Mouse (Mus musculus) ZHBTc4 (cell line): ENCODE data around the gene Dnajc28.
"Not testable (repeated sequence)": the region's sequence is repeated elsewhere in the genome, so short reads cannot be mapped to it uniquely, and the experiment has no call there.

Source experiments
- DNase-seq: peaks from one replicate; pipeline ENCODE4 v3.0.0-alpha.2; 2011; ENCODE audit warnings: low read depth, low spot score

The Dnajc28 gene

GRCm38 (mm10) chr16:91618511-91619501 lies at the start of gene Dnajc28:
Gene Dnajc28 (minus strand): TSS chr16:91619026.
- peak; percentile 87 for DNase-seq

GRCm38 (mm10) chr16:91663795-91664194 lies 45.0 kb upstream of the Dnajc28 start:
- DNase-seq, result no peak

GRCm38 (mm10) chr16:91662336-91662735 lies 43.5 kb upstream of the Dnajc28 start:
- no peak for DNase-seq

GRCm38 (mm10) chr16:91661397-91661796 lies 42.6 kb upstream of the Dnajc28 start:
- no peak for DNase-seq

- DNase-seq, result no peak
Measured at GRCm38 (mm10) chr16:91659798-91660197, 41.0 kb upstream of the Dnajc28 start.

- DNase-seq, result no peak
Measured at GRCm38 (mm10) chr16:91658471-91658870, 39.6 kb upstream of the Dnajc28 start.

GRCm38 (mm10) chr16:91657285-91657684 lies 38.5 kb upstream of the Dnajc28 start:
- no peak for DNase-seq

GRCm38 (mm10) chr16:91655285-91655684 lies 36.5 kb upstream of the Dnajc28 start:
- DNase-seq, result no peak

- no peak for DNase-seq
Measured at GRCm38 (mm10) chr16:91652191-91652590, 33.4 kb upstream of the Dnajc28 start.

GRCm38 (mm10) chr16:91649781-91650180 lies 31.0 kb upstream of the Dnajc28 start:
- no peak for DNase-seq

- no peak for DNase-seq
Measured at GRCm38 (mm10) chr16:91649246-91649645, 30.4 kb upstream of the Dnajc28 start.

GRCm38 (mm10) chr16:91648220-91648550 lies 29.4 kb upstream of the Dnajc28 start:
- peak; percentile 88 for DNase-seq

- peak; percentile 99 for DNase-seq
Measured at GRCm38 (mm10) chr16:91647461-91648219, 28.8 kb upstream of the Dnajc28 start, which contains the start of gene Son. Gene Son (plus strand): TSS chr16:91647506.

GRCm38 (mm10) chr16:91646681-91647419 lies 28.0 kb upstream of the Dnajc28 start, which contains the start of gene Gart:
Gene Gart (minus strand): TSS chr16:91646952.
- peak; percentile 97 for DNase-seq

- DNase-seq, result peak; percentile 55
Measured at GRCm38 (mm10) chr16:91645995-91646602, 27.3 kb upstream of the Dnajc28 start.

GRCm38 (mm10) chr16:91645420-91645819 lies 26.6 kb upstream of the Dnajc28 start:
- DNase-seq, result not testable (repeated sequence)

GRCm38 (mm10) chr16:91644901-91645300 lies 26.1 kb upstream of the Dnajc28 start:
- no peak for DNase-seq

- no peak for DNase-seq
Measured at GRCm38 (mm10) chr16:91640171-91640570, 21.3 kb upstream of the Dnajc28 start.

- DNase-seq, result no peak
Measured at GRCm38 (mm10) chr16:91639636-91640035, 20.8 kb upstream of the Dnajc28 start.

- DNase-seq, result no peak
Measured at GRCm38 (mm10) chr16:91639161-91639560, 20.3 kb upstream of the Dnajc28 start.

- no peak for DNase-seq
Measured at GRCm38 (mm10) chr16:91633641-91634040, 14.8 kb upstream of the Dnajc28 start.
